Mouse (Mus musculus): ENCODE measurements around the gene L3hypdh.
"Not testable (repeated sequence)": the region's sequence is repeated elsewhere in the genome, so short reads cannot be mapped to it uniquely, and the experiment has no call there.

L3hypdh gene

DNA sequence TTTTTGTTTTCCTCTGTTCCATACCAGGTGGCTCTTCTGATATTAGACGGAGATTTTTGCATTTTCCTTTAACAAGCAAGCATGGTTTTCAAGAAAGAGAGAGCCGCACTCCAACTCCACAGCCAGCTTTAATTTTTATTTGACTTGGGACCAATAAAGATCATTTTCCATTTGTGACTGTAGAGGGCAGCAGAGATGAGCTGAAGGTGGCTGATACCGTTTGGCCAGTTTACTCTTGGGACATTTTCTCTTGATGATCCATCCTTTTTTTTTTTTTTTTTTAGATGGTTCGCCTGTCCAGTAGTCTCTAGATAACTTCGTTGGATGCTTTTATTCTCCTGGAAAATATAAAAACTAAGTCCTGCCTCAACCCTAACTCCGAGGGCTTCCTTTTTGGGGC is 31.9 kb downstream of the L3hypdh start:
- DNase-seq: peak in 1 of 2 experiments; percentile 9

DNA sequence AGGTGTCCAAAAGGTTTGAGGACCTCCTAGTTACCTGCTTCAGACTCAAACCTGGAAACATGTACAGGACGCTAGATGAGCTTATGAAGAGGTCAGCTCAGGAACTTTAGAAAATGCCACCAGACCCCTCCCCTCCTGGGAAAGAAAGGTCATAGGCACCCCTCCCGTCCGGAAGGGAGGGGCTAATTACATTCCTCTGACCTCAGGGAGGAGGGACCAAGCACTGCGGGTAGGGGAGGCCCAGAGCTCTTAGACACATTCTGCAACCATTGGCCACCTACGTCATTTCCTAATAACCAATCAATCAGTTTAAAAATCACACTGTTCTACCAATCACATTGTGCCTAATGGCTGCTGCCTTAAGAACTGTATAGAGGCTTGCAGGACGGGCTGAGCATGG is 32.7 kb downstream of the L3hypdh start:
- DNase-seq: no peak

DNA sequence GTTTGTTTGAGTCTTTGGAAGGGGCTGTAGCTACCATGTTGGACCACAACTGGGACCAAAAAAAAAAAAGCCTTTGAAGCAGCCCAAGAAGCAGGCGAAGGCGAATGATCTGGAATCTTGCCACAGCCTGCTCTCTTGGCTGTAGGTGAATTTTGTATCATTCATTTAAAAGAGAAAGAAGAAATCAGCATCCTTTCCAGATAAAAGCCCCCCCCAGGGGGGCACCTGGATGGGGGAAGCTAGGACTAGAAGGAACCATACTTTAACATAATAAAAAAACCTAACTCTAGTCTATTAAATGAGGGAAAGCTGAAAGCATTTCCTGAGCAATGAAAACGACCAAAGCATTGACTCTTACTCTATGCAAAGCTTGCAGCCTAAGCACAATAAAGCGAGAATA is 34.4 kb downstream of the L3hypdh start:
- DNase-seq: no peak

DNA sequence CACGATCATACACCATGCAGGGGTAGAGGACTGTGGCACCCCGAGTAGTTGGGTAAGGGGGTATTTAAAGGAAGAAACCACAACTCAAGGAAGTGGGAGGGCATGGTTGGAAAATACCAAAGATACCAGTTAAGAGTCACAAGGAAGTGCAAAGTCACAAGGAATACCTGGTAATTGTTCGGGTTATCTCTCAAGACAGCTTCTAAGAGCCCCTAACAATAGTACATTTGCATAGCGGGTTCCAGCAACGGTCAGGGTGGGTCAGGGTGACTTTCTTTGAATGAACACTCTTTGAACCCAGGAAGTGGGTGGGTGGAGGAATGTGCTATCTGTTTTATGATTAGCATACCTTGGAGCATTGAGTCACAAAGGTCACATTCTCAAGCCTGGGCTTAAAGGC is 35.1 kb downstream of the L3hypdh start:
- not testable (repeated sequence) for DNase-seq

DNA sequence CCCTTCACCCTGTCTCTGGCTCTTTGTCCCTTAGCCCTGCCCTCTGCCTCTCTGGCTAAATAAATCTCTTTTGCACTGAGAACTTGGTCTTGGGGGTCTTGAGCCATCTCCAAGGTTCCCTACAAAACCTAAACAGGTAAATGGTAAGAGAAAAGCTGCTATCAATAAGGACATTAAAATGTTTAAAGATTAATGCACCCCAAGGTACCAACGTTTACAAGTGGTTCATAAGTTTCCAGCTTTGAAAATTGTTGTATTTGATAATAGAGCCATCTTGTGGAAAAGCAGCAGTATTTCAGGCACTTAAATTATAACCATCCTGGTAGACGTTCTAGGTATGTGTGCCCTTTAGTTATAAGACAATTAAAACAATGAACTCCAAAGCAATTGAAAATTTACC is 37.7 kb downstream of the L3hypdh start:
- DNase-seq: no peak

DNA sequence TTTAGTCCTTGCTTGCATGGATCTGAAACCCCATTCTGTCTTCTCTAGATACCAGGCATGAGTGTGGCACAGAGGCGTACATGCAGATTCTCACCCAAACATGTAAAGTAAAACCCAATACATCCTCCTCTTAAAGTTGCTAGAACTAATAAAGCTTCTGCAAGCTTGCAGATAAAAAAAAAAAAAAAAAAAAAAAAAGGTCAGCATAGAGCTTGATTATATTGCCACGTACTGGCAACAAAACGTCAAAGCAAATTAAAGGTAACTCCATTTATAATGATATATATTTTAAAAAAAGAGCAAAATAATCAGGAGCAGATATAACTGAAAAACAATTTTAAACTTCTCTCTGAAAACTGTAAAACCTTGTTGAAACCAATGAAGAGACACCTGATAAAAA is 44.0 kb downstream of the L3hypdh start:
- DNase-seq: no peak

DNA sequence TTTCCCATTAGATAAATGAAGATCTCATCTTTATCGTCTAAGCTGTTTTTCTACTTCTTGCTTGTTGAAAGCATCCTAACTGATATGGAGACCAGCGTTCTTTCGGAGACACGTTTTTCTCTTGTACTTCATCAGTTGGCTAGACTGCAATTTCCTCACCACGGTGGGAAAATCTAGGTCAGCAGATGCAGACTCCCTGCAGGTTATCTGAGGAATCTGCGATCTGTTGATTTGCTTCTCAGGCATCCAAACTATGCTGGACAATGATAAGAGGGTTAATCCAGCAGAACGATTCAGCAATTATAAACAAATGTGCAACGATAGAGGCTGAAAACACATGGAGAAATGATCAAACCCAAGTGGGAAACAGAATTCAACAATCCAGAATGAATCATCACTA is 45.7 kb downstream of the L3hypdh start:
- DNase-seq: no peak

DNA sequence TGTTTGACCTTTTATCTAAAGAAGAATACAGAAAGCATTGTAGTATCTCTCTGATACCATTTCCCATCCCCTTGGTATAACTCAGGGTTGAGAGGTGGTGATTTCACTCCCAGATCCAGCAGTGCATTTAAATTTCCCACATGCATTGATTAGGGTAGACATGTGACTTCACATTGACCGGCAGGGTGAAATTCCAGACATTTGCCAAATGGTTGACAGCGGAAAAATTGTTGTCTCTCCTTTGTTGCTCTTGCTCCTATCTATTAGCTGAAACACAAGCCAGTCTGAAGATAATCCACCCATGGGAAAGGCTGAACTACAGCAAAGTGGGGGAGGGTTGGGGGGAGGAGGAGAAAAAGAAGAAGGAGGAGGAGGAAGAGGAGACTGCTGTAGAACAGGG is 46.4 kb downstream of the L3hypdh start:
- DNase-seq: no peak

DNA sequence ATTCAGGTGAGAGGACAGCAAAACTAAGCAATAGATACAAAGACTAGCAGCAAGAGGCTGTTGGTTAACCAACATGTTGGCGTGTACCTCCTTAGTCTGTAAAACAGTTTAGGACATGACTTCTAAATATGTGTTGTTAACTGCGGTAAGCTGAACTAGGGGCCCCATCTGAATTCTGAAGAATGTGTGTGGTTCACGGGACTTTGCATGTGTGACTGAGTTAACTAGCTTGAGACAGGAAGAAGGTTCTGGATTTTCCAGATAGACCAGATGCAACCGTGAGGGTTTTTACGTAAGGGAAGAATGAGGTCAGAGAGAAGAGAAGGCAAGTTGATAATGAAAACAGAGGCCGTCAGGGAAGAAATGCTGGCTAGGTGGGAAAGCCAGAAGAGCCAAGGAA is 48.2 kb downstream of the L3hypdh start:
- no peak for DNase-seq

DNA sequence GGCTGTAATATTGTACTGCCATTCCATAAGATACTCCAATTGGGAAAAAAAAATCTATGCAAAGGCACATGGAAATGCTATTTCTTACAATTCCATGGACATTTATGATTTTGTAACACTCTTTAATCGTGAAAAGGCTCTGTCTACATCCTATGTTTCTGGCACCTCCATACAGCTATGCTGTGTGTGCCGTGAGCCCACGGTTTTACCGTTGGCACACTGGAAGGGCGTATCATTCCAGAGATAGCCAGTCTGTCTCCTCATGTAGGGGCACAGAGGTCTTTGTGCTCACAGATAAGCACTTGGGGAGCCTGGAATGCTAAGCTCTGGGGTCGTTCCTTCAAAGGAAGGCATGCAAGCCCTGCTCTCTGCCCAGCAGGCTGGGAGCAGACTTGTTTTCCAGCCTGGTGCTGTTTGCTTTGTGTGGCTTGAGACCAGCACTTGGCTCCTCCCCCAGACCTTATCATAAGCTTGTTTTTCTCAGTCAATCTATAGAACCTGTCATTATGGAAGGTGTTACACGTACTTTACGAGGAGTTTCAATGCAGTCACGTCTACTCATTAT is 49.1 kb downstream of the L3hypdh start:
- DNase-seq: no peak

DNA sequence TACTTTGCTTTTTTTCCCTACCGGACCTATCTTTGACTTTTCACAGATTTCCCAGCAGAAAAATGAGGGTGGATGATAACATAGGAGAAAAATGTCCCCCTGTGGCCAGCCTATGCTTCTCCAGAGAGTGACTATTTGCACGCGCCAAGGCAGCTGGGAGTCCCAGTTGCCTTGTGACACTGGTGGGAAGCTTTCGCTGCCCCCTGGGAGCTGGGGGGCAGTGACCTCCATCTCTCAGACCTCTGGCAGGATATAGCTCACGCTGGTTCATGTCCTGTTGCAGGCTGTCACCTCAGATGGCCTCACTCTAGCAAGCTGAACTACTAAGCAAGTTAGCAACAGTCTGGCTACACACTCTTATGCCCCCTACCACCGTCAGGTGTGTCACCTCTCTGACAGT is 53.4 kb downstream of the L3hypdh start:
- DNase-seq: peak in 1 of 2 experiments; percentile 59

DNA sequence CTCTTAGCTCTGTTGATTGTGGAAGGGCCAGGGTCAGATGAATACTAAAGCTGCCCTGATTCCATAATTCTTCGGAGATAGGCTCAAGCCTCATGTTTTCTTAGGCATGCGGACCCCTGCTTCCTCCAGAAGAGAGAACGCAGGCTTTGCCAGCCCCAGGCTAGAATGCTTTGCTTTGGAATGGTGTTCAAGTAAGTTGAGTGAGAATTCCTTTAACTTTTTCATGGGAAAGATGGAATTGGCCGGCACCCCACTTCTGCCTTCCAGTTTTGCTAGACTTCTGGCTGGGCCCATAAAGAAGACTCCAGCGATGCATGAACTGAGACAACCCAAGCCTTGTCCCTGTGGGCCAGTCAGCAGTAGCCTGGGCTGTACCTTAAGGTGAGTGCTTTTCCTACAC is 54.1 kb downstream of the L3hypdh start:
- no peak for DNase-seq

DNA sequence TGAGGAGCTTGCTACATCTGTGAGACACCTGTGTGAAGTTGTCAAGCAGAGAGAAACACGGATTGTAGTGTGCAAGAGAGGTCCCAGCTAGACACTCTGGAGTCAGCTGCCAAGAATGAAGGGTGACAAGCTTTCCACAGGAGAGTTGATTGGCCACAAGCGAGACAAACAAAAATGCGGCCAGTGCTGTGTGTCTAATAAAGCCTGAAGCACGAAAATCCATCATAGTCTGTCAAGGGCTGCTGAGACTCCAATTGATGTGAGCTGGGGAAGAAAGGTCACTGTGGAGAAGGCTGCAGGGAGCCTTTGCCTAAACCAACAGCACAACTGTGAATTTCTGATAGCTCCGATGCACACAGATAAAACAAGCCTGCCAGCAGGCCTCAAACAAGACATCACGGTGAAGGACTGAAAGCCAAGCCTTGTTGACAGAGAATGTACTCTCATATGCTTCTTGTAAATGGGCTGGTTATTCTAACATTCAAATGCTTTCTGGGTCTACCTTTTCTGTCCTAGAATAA is 59.9 kb downstream of the L3hypdh start:
- DNase-seq: no peak

DNA sequence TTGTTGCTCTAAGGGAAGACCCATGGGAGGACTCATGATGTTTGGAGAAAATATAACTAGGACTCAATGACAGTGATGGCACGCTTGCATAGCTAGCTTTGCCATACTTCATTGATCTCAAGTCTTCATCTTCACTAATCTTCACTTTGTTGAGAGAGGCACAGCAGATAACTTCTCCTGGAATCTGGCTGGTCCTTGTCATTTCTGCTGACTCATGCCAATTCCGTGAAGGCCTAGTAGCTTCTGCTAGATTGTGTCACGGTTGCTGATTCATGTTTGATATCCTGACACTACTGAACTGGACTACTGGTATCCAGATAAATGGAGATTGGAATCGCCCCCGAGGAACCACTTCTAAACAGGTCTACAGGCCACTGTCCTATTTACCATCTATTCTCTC is 61.7 kb downstream of the L3hypdh start:
- DNase-seq: no peak

Measured in lung, postnatal 4 days (tissue).